Mouse (Mus musculus) cortical plate, adult 2 months (tissue): ENCODE data around the gene Oxnad1.

Experiments used
- CTCF ChIP-seq: fragments of 200-500 bp; IDR thresholded peaks from 2 replicates; pipeline ENCODE4 v1.5.1; 2011; ENCODE audit warnings: mild to moderate bottlenecking, control low read depth, low read length; ENCODE audit not compliant: insufficient read depth; ENCODE audit errors: extremely low read depth
- POLR2A ChIP-seq: fragments of 200-500 bp; IDR thresholded peaks from 2 replicates; pipeline ENCODE4 v1.6.1; 2011; ENCODE audit warnings: mild to moderate bottlenecking, low read length, control low read depth; ENCODE audit not compliant: insufficient read depth; ENCODE audit errors: extremely low read depth

GRCm38 (mm10) chr14:32073211-32073685 is 11.9 kb upstream of the Oxnad1 start:
- no peak for TF ChIP-seq CTCF
- no peak for TF ChIP-seq POLR2A
